Comparison of ENCODE assay signal across 27 mouse cellular contexts in genomic region chr9:87152641-87153325, GRCm38 (mm10). TPM values are rescaled to one million over a fixed set of nuclear protein-coding genes. Genes with fewer than 3 reads are reported as not detected.
A peak's percentile ranks its signal among the peaks of the same experiment; 100 is the strongest.
DNase-seq lines count a peak whose midpoint lies in the region; ATAC-seq and TF ChIP-seq lines count a peak whose summit lies in the region.
"Had no signal": no experiment of that assay in that cellular context is flagged by ENCODE, and none has a peak within 500 bp of the region (broad histone marks: within the 10 kb centered on the region; RNA-seq: fewer than 3 reads in every experiment).

No protein-coding gene starts in this region.

- no peak overlapping the region for H3K9ac ChIP-seq in liver, adult 2 months (ENCODE audit: low read depth, low read length)
- no peak overlapping the region for H3K9ac ChIP-seq in liver, embryonic 12.5 days
- H3K9ac ChIP-seq in ES-E14 (ENCODE audit: insufficient read depth, low read depth, low read length, poor library complexity, severe bottlenecking) = no peak overlapping the region
- H3K9ac ChIP-seq: forebrain, embryonic 13.5 days; hindbrain, embryonic 13.5 days; intestine, embryonic 15.5 days had no signal

- H3K4me3 ChIP-seq in liver, adult 2 months (ENCODE audit: insufficient read depth, low read depth, low read length) = no peak overlapping the region
- no peak overlapping the region for H3K4me3 ChIP-seq in liver, embryonic 12.5 days
- no peak overlapping the region for H3K4me3 ChIP-seq in ES-E14 (ENCODE audit: insufficient read depth in 1 of 2, low read depth in 1 of 2, low read length in 2 of 2, poor library complexity in 1 of 2, severe bottlenecking in 1 of 2)
- no peak overlapping the region for H3K4me3 ChIP-seq in bone marrow macrophage, adult 2 months (ENCODE audit: insufficient read depth, low read length)
- H3K4me3 ChIP-seq: forebrain, embryonic 10.5 days; forebrain, embryonic 13.5 days; hindbrain, embryonic 10.5 days; hindbrain, embryonic 13.5 days; intestine, embryonic 15.5 days had no signal

- no peak overlapping the region for H3K4me2 ChIP-seq in liver, embryonic 12.5 days
- H3K4me2 ChIP-seq: forebrain, embryonic 13.5 days; heart, embryonic 11.5 days; hindbrain, embryonic 13.5 days; intestine, embryonic 15.5 days had no signal

- no peak for ATAC-seq in liver, embryonic 12.5 days
- ATAC-seq in megakaryocyte-erythroid progenitor cell, adult 5-6 weeks (replicated peaks; ENCODE audit: low FRiP score, low TSS enrichment, poor library complexity, severe bottlenecking) = no peak
- ATAC-seq: forebrain, embryonic 13.5 days; forebrain, embryonic 16.5 days; hindbrain, embryonic 16.5 days; intestine, embryonic 15.5 days had no signal

- H3K27me3 ChIP-seq in liver, adult 2 months (ENCODE audit: control insufficient read depth, insufficient read depth, low read length) = no peaks in the 10 kb centered on the region
- H3K27me3 ChIP-seq in liver, embryonic 12.5 days (replicated peaks) = no peaks in the 10 kb centered on the region
- H3K27me3 ChIP-seq: CH12.LX; forebrain, embryonic 13.5 days; hindbrain, embryonic 13.5 days; intestine, embryonic 15.5 days had no signal

- H3K27ac ChIP-seq in liver, adult 2 months (replicated peaks; ENCODE audit: insufficient read depth, low read depth, low read length) = no peak overlapping the region
- no peak overlapping the region for H3K27ac ChIP-seq in liver, embryonic 12.5 days
- H3K27ac ChIP-seq in ES-E14 (ENCODE audit: insufficient read depth, low read depth, low read length, poor library complexity, severe bottlenecking) = no peak overlapping the region
- H3K27ac ChIP-seq in bone marrow macrophage, adult 2 months (ENCODE audit: insufficient read depth, low read depth, low read length) = peak overlapping the region; percentile 36
- H3K27ac ChIP-seq: forebrain, embryonic 10.5 days; forebrain, embryonic 13.5 days; hindbrain, embryonic 10.5 days; hindbrain, embryonic 13.5 days; intestine, embryonic 15.5 days had no signal

- H3K4me1 ChIP-seq in liver, adult 2 months (ENCODE audit: control insufficient read depth, insufficient read depth, low read length) = no peaks in the 10 kb centered on the region
- no peaks in the 10 kb centered on the region for H3K4me1 ChIP-seq in liver, embryonic 12.5 days
- H3K4me1 ChIP-seq in ES-E14 (ENCODE audit: control insufficient read depth in 2 of 2, insufficient read depth in 2 of 2, low read length in 2 of 2, poor library complexity in 1 of 2) = peaks cover 0 to 8% of the 10 kb centered on the region in 2 experiments; a peak in 1 of 4 replicates
- H3K4me1 ChIP-seq in bone marrow macrophage, adult 2 months (ENCODE audit: control insufficient read depth, insufficient read depth, low read length) = peaks cover 5% of the 10 kb centered on the region
- H3K4me1 ChIP-seq: forebrain, embryonic 10.5 days; forebrain, embryonic 13.5 days; hindbrain, embryonic 10.5 days; hindbrain, embryonic 13.5 days; intestine, embryonic 15.5 days had no signal

- H3K79me2 ChIP-seq in liver, adult 2 months (ENCODE audit: control insufficient read depth, insufficient read depth, low read length) = no peaks in the 10 kb centered on the region

- TF ChIP-seq POLR2A in liver, adult 2 months (IDR thresholded peaks at IDR 0.05; ENCODE audit: extremely low read depth, insufficient read depth, low read length) = no peak
- no peak for TF ChIP-seq POLR2A in bone marrow macrophage, adult 2 months (IDR thresholded peaks at IDR 0.05; ENCODE audit: borderline replicate concordance, low read depth, low read length)

- H3K9me3 ChIP-seq in liver, embryonic 12.5 days (replicated peaks) = no peaks in the 10 kb centered on the region
- no peaks in the 10 kb centered on the region for H3K9me3 ChIP-seq in ES-E14 (ENCODE audit: control insufficient read depth, insufficient read depth, low read depth, low read length)
- H3K9me3 ChIP-seq: forebrain, embryonic 10.5 days; forebrain, embryonic 13.5 days; hindbrain, embryonic 10.5 days; hindbrain, embryonic 13.5 days; intestine, embryonic 15.5 days had no signal

- WGBS in liver, adult 2 months = 100% methylated on average over 1 of the region's 1 CpGs
- WGBS in liver, embryonic 12.5 days (ENCODE audit: insufficient replicate concordance) = 82% methylated on average over 1 of the region's 1 CpGs

- in situ Hi-C loops in ES-E14 (cut with MboI; ENCODE audit: low sequenced_read_pairs in 2 of 2, unreplicated experiment in 2 of 2) = no loop called here

- peak; percentile 27 for DNase-seq in adrenal gland, adult 2 months
- no peak for DNase-seq in adrenal gland, adult 8-10 months
- DNase-seq in liver, adult 2 months (ENCODE audit: extremely low read depth, low read depth, low spot score) = peak; percentile 4
- DNase-seq in ES-E14 (ENCODE audit: low read depth, low spot score) = peak; percentile 22
- DNase-seq in spleen, adult 18-20 months = no peak
- DNase-seq: adrenal gland, postnatal 10 days; B cell, adult 2 months; cerebellum, adult 18-20 months; cerebellum, adult 9-10 months; cerebellum, postnatal 14 days; gastrocnemius, postnatal 10 days; gastrocnemius, postnatal 36 days had no signal

- TF ChIP-seq CTCF in liver, adult 2 months (IDR thresholded peaks at IDR 0.05; ENCODE audit: low read depth, low read length) = no peak
- TF ChIP-seq CTCF in bone marrow macrophage, adult 2 months (IDR thresholded peaks at IDR 0.05; ENCODE audit: low read depth, low read length) = no peak

- no peaks in the 10 kb centered on the region for H3K36me3 ChIP-seq in liver, adult 2 months (ENCODE audit: control insufficient read depth, insufficient read depth, low read length)
- no peaks in the 10 kb centered on the region for H3K36me3 ChIP-seq in liver, embryonic 12.5 days
- no peaks in the 10 kb centered on the region for H3K36me3 ChIP-seq in ES-E14 (ENCODE audit: control insufficient read depth, insufficient read depth, low read length, poor library complexity, severe bottlenecking)
- H3K36me3 ChIP-seq: forebrain, embryonic 10.5 days; hindbrain, embryonic 10.5 days; hindbrain, embryonic 13.5 days; intestine, embryonic 15.5 days had no signal

TF ChIP-seq in ES-E14, 5 proteins besides CTCF, POLR2A, EP300 and RAD21:
- TF ChIP-seq ZNF384 (IDR thresholded peaks at IDR 0.05; ENCODE audit: low read depth, low read length) = no peak
- no peak for TF ChIP-seq CHD2 (IDR thresholded peaks at IDR 0.05; ENCODE audit: low read depth, low read length)
- TF ChIP-seq MAFK (IDR thresholded peaks at IDR 0.05; ENCODE audit: insufficient read depth, low read depth, low read length) = no peak
- no peak for TF ChIP-seq HCFC1 (IDR thresholded peaks at IDR 0.05; ENCODE audit: borderline replicate concordance, insufficient read depth, low read length)
- TF ChIP-seq ZC3H11A (IDR thresholded peaks at IDR 0.05; ENCODE audit: borderline replicate concordance, low read depth, low read length) = no peak

RNA-seq across cellular contexts. Expression of gene Mrap2, which starts 8.7 kb away (rescaled TPM):
- 1 to 10 TPM; 2.3 to 2.8 TPM for total RNA-seq in adrenal gland, adult 2 months (2021)
- 0.20 and 0.28 TPM in 2 replicates for polyA plus RNA-seq in adrenal gland, adult 2 months (2012; rRNA removed)
- 1 to 10 TPM; 2.8 to 6.1 (median 4.1) TPM for total RNA-seq in adrenal gland, adult 8-10 months (2022)
- not detected in 2 replicates for total RNA-seq in liver, adult 2 months (2014; rRNA removed)
- polyA plus RNA-seq in liver, adult 2 months (2012; rRNA removed) = not detected in 2 replicates
- polyA plus RNA-seq in liver, embryonic 12.5 days (2016; fragmentation: Nextera tagmentation; extraction: Ambion mirVana) = not detected in 2 replicates
- not detected in 2 replicates for total RNA-seq in ES-E14 (2012; rRNA removed)
- polyA plus RNA-seq in bone marrow macrophage, adult 2 months (2012; ENCODE audit: insufficient read depth, insufficient read length, missing spikeins) = not detected in 2 replicates
- not detected in 2 replicates for total RNA-seq in megakaryocyte-erythroid progenitor cell, adult 5-6 weeks (2014; fragmentation: Nextera tagmentation)
- not detected in 2 replicates for total RNA-seq in megakaryocyte-erythroid progenitor cell, adult 5-6 weeks (2017)
- total RNA-seq: CH12.LX; granulocyte monocyte progenitor cell, adult 5-6 weeks had no signal
- polyA plus RNA-seq: embryonic facial prominence, embryonic 11.5 days; forebrain, embryonic 10.5 days; heart, embryonic 11.5 days; heart, postnatal 0 days; hindbrain, embryonic 10.5 days had no signal

Comparison
In these comparisons a context has a peak if more than half of its experiments do, and no peak if none do; other contexts are left out.
1. DNase-seq: peak in adrenal gland, adult 2 months (single experiment), liver, adult 2 months (single experiment) and ES-E14 (single experiment); none in adrenal gland, adult 8-10 months (single experiment) and spleen, adult 18-20 months (0 of 2).